Mouse (Mus musculus): ENCODE data around the gene Fnbp1.

- TF ChIP-seq POLR2A (IDR thresholded peaks at IDR 0.05; ENCODE audit: borderline replicate concordance, insufficient read depth, low read length) (no peak), CTCF (IDR thresholded peaks at IDR 0.05; ENCODE audit: borderline replicate concordance, insufficient read depth, low read depth, low read length) (no peak)
Observed at GRCm38 (mm10) chr2:30994853-30995252, 147.0 kb downstream of the Fnbp1 start.

Data from cerebellum, adult 2 months (tissue).